Mouse (Mus musculus): ENCODE data around the gene Rps6ka5.

GRCm38 (mm10) chr12:100636299-100636633, 90.5 kb downstream of the Rps6ka5 start:
- TF ChIP-seq CTCF (IDR thresholded peaks at IDR 0.05; ENCODE audit: insufficient read depth, low read length) (no peak), POLR2A (IDR thresholded peaks at IDR 0.05; ENCODE audit: borderline replicate concordance, extremely low read depth, low read depth, low read length) (no peak)
